Mouse (Mus musculus): Measurements from ENCODE around the gene Gm49320.

GRCm38 (mm10) chr8:4249213-4249612 is 10.5 kb downstream of the Gm49320 start:
- no peak for TF ChIP-seq CTCF (conservative IDR thresholded peaks at IDR 0.05; ENCODE audit: low read length)
- no peak for TF ChIP-seq NANOG (IDR thresholded peaks at IDR 0.05; ENCODE audit: borderline replicate concordance, low read length)
- no peak for TF ChIP-seq POU5F1 (IDR thresholded peaks at IDR 0.05; ENCODE audit: borderline replicate concordance, low read length)

Data from E14TG2a.4 (cell line).